Mouse (Mus musculus) liver (tissue): ENCODE data around the gene Lyrm9.

ENCODE experiments used
- DNase-seq: peaks from one replicate; pipeline ENCODE4 v3.0.0-alpha.2; 2020; ENCODE audit warnings: mixed read lengths

Gene Lyrm9

GRCm38 (mm10) chr11:78815986-78816792 lies 10.2 kb upstream of the Lyrm9 start:
- no peak for DNase-seq

GRCm38 (mm10) chr11:78817311-78818022 lies 8.9 kb upstream of the Lyrm9 start:
- DNase-seq = no peak

GRCm38 (mm10) chr11:78820337-78821000 lies 5.9 kb upstream of the Lyrm9 start:
- DNase-seq = no peak

GRCm38 (mm10) chr11:78822792-78823498 lies 3.4 kb upstream of the Lyrm9 start:
- peak; percentile 65 for DNase-seq

- DNase-seq = no peak
Observed at GRCm38 (mm10) chr11:78827546-78827945, 1.2 kb downstream of the Lyrm9 start.

GRCm38 (mm10) chr11:78828386-78828785 lies 2.0 kb downstream of the Lyrm9 start:
- no peak for DNase-seq

GRCm38 (mm10) chr11:78829373-78829772 lies 3.0 kb downstream of the Lyrm9 start:
- DNase-seq = no peak

- peak; percentile 30 for DNase-seq
Observed at GRCm38 (mm10) chr11:78830180-78830579, 3.8 kb downstream of the Lyrm9 start.

- no peak for DNase-seq
Observed at GRCm38 (mm10) chr11:78831716-78832115, 5.3 kb downstream of the Lyrm9 start.

- DNase-seq = peak; percentile 74
Observed at GRCm38 (mm10) chr11:78832117-78832726, 5.8 kb downstream of the Lyrm9 start.

- DNase-seq = peak; percentile 90
Observed at GRCm38 (mm10) chr11:78832816-78833314, 6.5 kb downstream of the Lyrm9 start.

GRCm38 (mm10) chr11:78836486-78836885 lies 10.1 kb downstream of the Lyrm9 start:
- no peak for DNase-seq

- peak; percentile 85 for DNase-seq
Observed at GRCm38 (mm10) chr11:78837989-78838388, 11.6 kb downstream of the Lyrm9 start.

- DNase-seq = peak; percentile 58
Observed at GRCm38 (mm10) chr11:78839491-78839890, 13.1 kb downstream of the Lyrm9 start.

GRCm38 (mm10) chr11:78840141-78840540 lies 13.8 kb downstream of the Lyrm9 start:
- DNase-seq = no peak

- DNase-seq = no peak
Observed at GRCm38 (mm10) chr11:78841987-78842386, 15.6 kb downstream of the Lyrm9 start.

- no peak for DNase-seq
Observed at GRCm38 (mm10) chr11:78846620-78847019, 20.2 kb downstream of the Lyrm9 start.

- DNase-seq = no peak
Observed at GRCm38 (mm10) chr11:78847884-78848848, 21.8 kb downstream of the Lyrm9 start.

- no peak for DNase-seq
Observed at GRCm38 (mm10) chr11:78849859-78850258, 23.5 kb downstream of the Lyrm9 start.

- no peak for DNase-seq
Observed at GRCm38 (mm10) chr11:78851216-78851870, 25.0 kb downstream of the Lyrm9 start.
